Mouse (Mus musculus): ENCODE data around the gene Nid2.

Nid2 gene

DNA sequence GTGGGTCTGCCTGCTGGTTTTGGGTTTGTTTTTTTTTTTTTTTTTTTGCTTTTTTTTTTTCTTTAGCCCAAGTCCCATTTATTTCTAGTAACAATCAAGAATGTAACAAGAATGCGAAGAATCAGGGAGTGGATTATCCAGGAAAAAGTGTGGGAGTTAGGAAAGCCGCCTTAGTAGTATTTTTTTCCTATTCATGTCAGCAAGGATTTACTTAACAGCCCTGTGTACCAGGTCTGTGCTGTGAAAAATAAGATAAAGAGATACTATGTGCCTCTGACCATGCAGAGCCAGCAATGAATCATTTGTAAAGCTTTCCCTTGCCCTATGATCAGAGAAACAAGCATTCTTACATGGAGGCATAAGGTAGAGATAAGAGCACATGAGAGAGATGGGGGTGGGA lies 4.8 kb upstream of the Nid2 start:
- no peak for DNase-seq

DNA sequence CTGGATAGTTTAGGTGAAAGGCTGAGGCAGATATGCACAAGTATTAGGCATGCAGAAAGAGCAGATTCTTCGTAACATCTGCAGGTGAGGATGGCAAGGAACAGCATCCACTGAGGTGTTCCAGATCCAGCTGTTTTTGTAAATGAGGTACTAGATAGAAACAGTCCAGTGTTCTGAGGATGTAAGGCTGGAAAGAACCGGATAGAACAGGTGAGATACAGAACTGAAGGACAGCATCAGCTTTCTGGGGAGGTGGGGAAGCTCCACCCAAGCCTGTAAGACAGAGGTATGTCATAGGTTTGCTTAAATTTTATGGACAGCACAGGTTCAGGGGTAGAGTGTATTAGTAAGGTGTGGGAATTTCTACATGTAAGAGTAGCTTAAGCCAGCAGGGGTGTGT lies 4.3 kb upstream of the Nid2 start:
- no peak for DNase-seq

DNA sequence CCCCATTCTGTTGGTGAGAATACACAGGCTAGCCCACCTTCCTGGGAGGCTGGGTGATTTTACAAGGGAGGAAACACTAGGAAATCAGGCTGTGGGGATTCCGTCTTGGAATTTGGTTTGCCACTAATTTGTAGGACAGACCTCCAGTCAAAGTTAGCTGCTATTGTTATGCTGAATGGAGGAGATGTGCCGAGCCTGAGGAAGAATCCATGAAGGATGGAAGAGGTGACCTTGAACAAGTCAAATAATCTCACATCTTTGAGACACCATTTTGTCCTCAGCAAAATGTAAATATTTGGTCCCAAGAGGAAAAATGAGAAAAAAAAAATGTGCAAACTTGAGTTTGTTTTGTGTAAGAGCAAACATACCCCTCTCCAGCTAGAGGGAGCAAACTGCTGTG lies 1.3 kb upstream of the Nid2 start:
- DNase-seq = no peak

DNA sequence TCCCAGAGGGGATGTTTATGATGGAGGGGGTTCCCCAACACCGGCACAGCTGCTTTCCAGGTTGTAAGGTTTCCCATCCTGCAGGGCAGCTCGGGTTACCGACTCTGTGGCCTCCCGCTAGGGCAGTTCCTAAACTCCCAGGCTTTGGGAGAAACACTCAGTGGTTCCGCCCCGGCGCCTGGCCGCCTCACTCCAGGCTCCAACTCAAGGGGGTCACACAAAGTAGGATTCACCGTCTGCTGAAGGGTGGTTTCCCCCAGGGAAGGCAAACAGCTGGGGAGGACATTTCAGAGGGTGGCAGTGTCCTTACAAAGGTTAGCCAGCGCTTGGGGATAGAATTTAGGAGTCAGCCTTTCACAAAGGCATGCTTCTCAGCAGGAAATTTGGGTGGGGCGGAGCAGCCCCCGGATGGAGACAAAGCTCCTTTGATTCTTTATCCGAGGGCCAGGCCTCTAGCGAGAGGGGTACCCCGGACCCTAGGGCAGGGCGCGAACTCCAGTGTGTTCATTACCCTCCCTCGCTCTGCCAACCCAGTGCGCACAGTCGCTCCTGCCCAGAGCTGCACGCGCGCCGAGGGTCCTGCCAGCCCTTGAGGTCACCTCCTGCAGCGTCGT lies 547 bp upstream of the Nid2 start:
- peak in 1 of 2 experiments; percentile 3 for DNase-seq

DNA sequence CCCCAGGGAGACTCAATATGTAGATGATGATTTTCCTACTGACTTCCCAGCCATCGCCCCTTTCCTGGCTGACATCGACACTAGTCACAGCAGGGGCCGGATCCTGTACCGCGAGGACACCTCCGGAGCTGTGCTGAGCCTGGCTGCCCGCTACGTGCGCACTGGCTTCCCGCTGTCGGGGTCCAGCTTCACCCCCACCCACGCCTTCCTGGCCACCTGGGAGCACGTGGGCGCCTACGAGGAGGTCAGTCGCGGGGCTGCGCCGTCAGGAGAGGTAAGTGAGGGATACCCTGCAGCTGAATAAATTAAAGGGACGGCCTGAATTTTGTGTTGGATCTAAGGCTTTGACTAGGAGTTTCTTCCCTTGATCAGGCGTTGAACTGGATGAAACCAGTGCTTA lies 1.2 kb downstream of the Nid2 start:
- DNase-seq = no peak

DNA sequence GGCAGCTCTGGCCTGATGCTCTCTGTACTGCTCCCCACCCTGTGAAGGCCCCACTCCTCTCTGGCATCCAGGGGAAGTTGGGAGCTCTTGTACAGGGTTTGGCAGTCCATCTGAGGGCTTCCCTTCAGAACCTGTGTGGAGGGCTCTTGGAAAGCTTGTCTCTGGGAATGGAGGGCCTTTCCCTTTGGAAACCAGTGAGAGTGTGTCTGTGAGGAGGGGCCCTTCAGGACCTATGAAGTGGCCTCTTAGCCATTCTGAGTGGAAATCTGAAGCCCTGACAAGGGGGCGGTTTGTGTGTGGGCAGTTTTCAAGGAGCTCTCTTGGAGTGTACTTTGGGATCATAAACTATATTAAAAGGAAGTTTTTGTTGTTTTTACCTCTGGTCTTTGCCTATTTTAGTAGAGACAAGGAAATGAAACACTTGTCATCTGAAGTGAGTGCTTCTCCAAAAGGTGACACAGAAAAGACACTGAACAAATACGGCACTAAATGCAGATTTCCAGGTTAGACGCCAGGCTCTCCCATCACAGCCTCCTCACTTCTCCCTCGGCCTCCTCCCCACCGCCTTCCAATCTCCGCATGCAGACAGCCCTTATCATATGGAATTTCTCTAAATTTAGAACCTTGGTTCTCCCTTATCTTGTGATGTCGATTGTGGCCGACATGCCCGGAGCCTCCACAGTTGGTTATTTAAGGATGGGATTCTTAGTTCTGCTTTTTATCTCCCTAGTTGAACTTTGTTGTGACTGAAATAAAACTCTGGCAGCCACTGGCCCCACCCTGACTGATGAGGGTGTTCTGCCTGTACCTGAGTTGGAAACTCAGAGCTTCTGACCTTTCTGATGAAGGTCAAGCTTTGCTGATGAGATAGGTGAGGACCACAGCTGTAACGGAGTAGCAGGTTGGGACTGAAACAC lies 8.5 kb downstream of the Nid2 start:
- no peak for DNase-seq

DNA sequence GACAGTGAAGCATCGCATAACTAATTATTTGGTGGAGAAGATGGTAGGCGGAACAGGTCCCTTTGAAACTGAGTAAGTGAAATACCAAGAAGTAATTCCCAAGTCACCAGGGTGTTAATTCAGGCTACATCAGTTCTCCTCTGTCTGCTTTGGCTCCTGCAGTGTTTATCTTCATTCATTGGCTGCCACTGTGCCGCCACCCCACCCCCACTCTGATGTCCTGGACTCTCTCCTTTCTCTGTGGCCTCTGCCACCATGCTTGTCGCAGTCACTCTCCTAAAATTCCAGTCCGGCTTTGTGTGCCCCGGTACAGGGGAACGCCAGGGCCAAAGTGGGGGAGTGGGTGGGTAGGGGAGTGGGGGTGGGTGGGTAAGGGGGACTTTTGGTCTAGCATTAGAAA lies 9.7 kb downstream of the Nid2 start:
- no peak for DNase-seq

DNA sequence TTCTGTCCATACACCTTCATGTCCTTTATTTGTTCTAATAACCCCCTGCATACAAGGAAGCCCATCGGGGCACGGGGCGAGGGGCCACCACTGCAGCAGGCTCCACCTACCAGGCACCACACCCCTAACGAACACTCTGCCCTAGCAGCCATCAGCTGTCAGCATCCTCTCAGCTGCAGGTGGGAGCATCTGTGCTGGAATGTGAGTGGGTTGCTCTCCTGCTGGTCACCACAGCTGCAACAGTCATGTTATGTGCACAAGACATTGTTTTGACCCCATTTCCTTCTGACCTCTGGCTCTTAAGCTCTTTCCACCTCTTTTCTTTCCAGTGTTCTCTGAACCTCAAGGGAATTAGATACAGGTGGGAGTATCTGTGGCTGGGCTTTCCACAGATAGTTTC lies 10.9 kb downstream of the Nid2 start:
- no peak for DNase-seq

DNA sequence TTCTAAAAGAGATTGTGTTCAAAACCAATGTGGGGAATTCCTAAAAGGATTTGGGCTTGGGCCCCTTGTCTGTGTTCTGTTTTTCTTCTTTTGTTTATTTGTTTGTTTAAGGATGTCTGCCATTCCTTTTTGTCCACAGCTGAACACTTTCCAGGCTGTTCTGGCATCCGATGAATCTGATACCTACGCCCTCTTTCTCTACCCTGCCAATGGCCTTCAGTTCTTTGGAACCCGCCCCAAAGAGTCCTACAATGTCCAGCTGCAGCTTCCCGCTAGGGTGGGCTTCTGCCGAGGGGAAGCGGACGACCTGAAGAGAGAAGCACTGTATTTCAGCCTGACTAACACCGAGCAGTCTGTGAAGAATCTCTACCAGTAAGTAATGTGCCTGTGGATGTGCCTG lies 12.5 kb downstream of the Nid2 start:
- no peak for DNase-seq

DNA sequence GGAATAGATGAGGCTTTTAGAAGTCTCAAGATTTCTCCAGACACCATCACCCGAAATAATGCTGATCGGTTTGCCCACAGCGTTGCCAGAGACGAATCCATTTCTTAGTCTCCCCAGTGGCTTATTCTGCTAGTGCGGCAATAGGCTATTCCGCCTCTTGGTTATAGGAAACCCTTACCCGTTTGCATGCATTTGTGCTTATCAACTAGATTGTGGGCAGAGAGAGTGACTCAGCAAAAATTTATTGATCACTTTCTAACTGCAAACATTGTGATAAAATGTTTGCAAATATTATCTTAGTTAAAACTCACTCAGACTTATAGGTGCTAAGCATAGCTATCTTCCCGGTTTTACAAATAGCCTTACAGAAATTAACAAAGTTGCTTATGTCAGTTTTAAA lies 13.3 kb downstream of the Nid2 start:
- DNase-seq = no peak

DNA sequence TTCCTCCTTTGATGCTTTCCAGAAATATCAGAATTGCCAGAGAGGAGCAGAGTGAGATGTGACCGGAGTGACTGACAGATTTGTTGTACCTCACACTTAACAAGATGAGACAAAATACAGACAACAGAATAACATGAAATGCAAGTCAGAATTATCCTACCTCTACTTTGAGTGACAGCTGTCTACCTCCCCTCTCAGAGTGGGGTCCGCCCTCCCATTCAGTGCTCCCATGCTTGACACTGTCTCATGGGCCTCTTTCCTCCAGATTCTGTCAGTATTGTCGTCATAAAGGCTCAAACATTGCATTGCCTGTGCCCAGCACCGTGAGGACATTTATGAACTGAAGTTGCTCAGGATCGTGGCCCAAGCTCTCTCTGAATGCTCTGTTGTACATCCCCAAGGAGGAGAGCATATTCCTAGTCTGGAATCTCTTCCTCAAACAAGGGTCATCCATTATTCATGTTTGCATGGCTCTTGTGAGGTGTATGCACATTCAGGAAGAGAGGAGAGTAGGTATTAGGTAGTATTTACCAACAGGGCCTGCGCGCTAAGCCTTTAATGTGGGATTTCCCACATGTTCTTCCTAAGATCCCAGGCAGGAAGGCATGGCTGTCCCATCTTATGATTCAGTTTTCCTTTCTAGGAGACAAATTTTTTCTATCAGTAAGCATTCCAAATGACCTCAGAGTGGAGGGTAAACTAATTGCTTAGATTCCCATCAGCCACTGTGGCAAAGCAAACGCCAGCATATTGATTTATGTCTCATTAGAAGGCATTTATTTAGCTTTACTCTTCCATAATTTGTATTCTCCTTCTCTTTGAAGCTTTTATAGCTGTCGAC lies 14.7 kb downstream of the Nid2 start:
- DNase-seq = no peak

DNA sequence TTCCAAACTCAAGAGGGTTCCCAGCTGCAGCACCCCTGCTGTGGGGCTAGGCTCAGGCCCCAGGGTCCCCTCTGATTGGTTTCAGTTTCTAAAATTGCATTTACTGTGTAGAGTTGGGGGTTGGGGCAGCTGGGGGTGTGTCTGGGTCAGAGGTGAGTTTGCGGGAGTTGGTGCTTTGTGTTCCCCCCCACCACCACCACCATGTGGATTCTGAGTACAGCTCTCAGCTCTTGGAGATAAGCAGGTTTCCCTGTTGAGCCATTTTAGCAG lies 15.2 kb downstream of the Nid2 start:
- DNase-seq = no peak

DNA sequence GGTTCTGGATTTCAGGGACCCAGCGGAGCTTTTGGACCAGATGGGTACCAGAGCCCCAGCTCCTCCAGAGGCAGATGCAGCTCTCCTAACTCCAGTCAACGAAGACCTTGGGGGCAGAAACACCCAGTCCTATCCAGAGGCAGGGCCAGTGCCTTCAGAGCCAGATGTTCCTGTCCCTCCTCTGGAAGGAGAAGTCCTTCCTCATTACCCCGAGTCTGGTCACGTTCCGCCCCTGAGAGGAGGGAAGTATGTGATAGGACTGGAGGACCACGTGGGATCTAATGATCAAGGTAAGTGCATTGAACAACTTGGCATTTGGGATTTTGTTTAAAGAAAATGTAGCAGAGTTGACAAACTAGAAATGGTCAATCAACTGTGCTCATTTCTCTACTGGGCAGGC lies 17.6 kb downstream of the Nid2 start:
- no peak for DNase-seq

DNA sequence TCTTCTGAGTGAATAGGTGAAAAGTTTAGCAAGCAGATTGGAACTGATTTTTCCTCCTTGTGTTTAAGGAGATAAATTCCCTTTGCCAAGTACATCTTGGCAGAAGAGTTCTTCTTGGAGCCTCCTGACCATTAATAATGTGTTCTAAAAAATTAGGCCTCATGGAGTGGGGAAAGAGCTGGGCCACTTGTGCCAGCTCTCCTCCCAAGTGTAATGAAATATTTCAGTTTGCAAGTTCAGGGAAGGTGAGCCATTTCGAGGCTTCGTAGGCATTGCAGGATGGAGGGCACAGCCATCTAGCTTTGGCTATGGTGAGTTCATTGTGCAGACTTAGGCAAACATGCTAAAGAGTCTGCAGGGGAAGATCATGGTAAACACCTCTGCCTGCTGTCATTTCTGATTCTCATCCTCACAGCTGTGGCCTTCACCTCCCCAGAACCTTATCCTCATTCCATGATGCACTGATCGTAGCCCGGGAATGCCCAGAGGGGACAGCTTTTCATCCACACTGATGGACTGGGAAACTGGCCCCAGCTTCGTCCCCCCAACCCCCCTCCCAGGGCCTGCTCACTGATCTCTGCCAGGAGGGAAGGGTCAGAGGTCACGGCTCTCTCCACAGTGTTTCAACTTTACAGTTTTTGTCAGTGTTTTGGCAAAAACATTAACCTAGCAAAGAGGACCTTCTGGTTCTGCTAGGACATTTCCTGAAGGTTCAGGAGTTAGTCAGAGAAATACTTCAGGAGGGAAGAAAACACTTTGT lies 18.6 kb downstream of the Nid2 start:
- no peak for DNase-seq

DNA sequence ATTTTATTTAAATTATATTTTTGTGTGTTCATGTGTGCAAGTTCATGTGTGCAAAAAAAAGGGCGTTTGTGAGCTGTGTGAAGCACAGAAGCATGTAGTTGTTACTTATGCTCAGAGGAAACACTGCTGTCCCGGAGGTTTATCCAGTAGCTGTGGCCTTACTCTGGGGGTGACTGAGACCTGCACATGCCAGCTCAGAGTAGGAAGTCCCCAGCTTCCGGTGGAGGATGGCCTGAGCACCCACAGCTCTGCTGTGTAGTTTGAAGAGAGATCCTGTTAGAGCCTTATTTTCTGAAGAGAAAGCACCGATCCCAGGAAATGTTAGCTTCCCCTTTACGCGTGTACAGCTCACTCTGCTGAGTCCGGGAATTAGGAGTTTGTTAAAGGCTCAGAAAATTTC lies 20.1 kb downstream of the Nid2 start:
- DNase-seq = no peak

DNA sequence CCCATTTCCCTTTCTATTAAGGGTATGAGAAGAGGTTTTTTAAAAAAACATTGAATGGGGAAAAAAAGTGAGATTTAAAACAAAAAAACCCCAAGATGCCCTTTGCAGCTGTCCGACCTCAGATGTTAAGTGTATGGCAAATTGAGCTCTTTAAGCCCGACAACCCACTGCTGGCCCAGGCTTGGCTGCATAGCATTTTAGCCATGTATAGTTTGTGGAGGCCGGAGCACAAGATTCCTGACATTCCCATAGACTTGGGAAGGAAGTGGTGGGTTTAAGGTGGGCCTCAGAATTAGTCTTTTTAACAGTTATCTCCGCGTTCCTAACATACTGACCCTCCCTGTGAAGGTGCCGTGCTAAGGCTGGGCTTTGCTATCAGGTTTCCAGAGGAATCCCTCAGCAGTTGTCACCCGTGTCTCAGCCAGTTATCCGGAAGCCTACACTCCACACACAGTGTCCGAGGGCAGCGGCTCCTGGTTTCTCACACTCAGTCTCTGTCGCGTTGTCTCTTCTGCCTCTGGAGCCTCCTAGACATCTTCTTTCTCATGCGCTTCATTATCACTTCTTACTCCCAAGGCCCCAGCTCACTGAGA lies 23.1 kb downstream of the Nid2 start:
- DNase-seq = no peak

DNA sequence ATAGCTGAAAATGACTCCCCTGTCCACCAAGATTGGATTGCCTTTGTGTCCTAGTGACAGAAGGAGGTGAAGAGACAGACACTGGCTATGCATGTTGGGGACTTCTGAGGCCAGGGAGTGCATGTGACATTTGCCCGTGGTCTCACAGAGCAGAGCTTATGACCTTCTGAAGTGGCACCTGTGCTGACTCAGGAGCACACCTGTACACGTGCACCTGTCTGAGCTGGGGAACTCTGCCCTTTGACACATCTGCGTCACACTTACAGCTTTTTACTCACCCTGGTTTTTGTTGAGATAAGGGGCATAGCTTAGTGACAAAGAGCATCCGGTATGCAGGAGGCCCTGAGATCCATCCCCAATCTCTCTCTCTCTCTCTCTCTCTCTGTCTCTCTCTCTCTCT lies 24.4 kb downstream of the Nid2 start:
- DNase-seq = no peak

DNA sequence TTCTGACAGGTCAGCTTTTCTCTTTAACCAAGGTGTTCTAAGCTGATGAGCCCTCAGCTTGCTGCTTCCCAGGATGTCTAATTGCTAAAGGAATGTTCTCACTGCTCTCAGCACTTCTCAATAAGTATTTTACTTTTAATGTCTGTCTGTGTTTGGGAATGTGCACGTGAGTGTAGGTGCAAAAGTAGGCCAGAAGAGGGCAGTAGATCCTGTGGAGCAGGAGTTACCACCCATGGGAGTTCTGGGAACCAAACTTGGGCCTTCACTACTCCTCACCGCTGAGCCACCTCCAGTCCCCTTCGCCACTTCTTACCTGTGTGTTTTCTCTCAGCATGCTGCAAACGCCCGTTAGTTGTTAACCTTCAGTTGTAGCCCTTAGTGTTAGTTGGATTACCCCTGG lies 25.1 kb downstream of the Nid2 start:
- DNase-seq = no peak

DNA sequence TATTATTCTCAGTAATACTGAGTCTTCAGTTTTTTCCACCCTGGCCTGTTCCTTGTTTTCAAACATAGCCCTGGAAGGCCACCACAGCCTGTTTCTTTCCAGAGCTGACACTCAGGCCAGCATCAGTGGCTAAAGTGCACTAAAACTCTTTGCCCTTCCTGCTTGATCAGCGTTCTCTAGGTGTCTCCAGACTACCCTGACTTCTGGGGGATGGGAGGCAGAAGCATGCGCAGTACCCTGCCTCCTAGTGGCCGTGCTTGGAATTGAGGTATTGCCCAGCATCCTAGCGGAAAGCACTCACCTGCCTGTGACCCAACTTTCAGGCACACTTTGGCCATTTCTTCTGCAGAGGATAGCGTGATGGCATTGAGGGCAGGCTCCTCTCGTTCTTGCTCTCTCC lies 25.8 kb downstream of the Nid2 start:
- no peak for DNase-seq

DNA sequence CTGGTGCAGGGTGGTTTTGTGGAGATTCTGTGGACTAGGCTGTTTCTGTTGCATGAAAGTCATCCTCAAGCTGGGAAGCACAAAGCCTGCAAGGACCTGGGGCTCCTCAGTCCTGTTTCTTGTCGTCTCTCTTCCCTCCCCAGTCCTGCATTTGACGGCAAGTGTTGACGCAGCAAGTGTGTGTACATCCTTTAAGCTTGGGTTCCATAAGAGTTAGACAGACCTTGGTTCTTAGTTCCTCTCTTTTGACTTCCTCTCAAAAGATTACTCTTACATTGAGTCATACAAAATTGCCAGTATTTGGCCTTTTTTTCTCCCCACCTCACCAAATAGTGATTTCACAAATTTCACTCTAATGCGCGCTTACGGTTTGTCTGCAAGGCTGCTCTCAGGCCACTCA lies 26.3 kb downstream of the Nid2 start:
- DNase-seq = no peak

DNA sequence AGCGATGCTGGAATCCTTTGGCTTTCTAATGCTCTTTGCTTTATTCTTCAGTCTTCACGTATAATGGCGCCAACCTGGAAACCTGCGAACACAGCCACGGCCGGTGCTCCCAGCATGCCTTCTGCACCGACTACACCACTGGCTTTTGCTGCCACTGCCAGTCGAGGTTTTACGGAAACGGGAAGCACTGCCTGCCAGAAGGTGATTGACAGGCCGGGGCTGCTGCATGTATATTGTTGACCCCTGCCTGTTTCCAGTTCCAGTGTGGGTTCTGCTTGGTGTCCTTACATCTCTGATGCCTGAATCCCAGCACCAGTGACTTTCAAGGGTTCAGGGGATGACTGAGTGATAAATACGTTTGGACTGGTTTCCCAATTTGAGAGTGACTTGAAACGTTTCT lies 26.9 kb downstream of the Nid2 start:
- no peak for DNase-seq

DNA sequence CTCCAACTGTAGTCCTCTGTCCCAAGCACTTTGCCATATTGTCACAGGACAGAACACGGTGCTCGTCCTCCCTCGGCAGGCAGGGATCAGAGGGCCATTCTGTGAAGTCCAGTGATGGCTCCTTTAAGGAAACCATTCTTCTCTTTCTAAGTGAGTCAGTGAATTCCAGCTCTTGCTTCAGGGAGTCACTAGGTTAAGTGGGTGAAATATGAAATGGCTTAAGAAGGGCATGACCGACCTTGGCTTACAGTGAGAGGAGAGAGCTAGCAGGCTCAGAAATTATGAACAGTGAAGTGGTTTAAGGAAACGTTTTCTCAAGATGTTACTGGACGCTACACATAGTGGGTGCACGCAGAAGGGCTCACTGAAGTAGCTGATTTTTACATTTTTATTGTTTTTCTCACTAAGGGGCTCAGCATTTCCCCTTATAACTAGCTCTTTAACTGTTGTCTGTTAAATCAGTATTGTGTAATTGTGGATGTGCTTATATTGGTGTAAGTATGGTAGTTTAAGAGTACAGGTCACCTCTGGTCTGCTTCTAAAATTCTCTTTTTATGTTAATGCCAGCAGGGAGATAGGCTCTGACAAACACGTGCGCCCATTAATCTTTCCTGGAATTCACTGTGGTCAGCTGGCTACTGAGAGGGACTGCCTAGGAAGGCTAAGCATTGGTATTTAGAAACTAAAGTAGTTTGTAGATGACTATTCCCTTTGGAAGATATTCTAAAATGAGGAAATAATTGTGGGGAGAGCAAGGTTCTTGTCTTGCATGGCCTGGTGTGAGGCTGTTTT lies 34.9 kb downstream of the Nid2 start:
- no peak for DNase-seq

Measured in cerebellum, postnatal 36 days (tissue).